Mouse (Mus musculus) liver, embryonic 14.5 days (tissue): ENCODE data around the gene Eif2b4.
A peak's percentile ranks its signal among the peaks of the same experiment; 100 is the strongest.

ENCODE experiments used
- CTCF ChIP-seq: IDR thresholded peaks from 2 replicates; pipeline ENCODE4 v1.5.1; 2016; ENCODE audit warnings: antibody characterized with exemption, low read depth, control low read depth
- EP300 ChIP-seq: IDR thresholded peaks from 2 replicates; pipeline ENCODE4 v1.6.1; 2016; ENCODE audit warnings: antibody characterized with exemption, low read depth

DNA sequence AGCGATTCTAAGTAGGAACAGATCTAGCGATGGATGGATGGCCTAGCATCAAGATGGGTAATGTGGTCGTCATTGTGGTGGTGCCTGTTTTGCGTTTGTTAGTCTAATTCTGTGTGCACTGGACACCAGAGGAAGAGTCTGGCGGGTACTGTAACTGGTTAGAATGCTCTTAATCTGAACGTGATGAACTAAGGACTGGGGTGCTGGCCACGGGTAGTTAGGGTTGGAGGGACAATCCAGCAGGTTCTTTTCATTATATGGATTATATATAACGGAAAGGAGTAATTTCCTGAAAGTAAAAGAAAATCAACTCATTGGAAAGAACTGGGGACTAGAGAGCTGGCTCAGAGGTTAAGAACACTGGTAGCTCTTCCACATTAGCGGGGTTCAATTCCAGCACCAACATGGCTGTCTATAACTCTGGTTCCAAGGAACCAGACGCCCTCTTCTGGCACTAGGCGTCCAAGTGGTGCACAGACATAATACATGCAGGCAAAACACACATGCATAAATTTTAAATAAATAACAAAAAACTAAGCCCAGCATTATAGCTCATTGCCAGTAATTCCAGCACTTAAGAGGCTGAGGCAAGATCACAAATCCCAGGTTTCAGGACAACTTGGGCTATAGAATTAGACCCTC is 28.2 kb upstream of the Eif2b4 start:
- TF ChIP-seq CTCF (peak; percentile 77), EP300 (no peak)
